Mouse (Mus musculus) cerebellum, adult 2 months (tissue): ENCODE data around the gene Tcf15.

Experiments used
- CTCF ChIP-seq: fragments of 200-500 bp; IDR thresholded peaks from 2 replicates; pipeline ENCODE4 v1.5.1; 2011; ENCODE audit warnings: low read depth, mild to moderate bottlenecking, control low read depth, low read length, moderate library complexity, borderline replicate concordance; ENCODE audit not compliant: insufficient read depth
- POLR2A ChIP-seq: fragments of 200-500 bp; IDR thresholded peaks from 2 replicates; pipeline ENCODE4 v1.6.1; 2011; ENCODE audit warnings: low read length, control low read depth, borderline replicate concordance; ENCODE audit not compliant: insufficient read depth

GRCm38 (mm10) chr2:152159487-152159886 lies 16.1 kb downstream of the Tcf15 start:
- TF ChIP-seq POLR2A (no peak), CTCF (no peak)
